Mouse (Mus musculus) G1E (cell line): ENCODE measurements at regions not wholly inside any gene's neighbourhood (a gene's known extent, or its start where the extent isn't known, plus 50 kb on each side); places are given as distances from the start of the nearest gene placed in this dataset.

Experiments
- ATAC-seq: 2 replicates; pipeline ENCODE4 v1.8.0; 2016; ENCODE audit warnings: mild to moderate bottlenecking; ENCODE audit not compliant: insufficient number of reproducible peaks, poor library complexity, low FRiP score, severe bottlenecking; ENCODE audit errors: extremely low read depth
- DNase-seq: peaks from one replicate; pipeline ENCODE4 v3.0.0; 2012; ENCODE audit warnings: low spot score
- H3K27me3 ChIP-seq: 2 replicates; pipeline ENCODE4 v1.6.1; 2012; ENCODE audit warnings: mild to moderate bottlenecking, low read length, inconsistent platforms; ENCODE audit not compliant: insufficient read depth
- H3K36me3 ChIP-seq: replicated peaks from 2 replicates; pipeline ENCODE3; 2012; ENCODE audit warnings: mild to moderate bottlenecking, inconsistent platforms
- H3K4me1 ChIP-seq: 2 replicates; pipeline ENCODE4 v1.6.1; 2012; ENCODE audit warnings: low read depth, low read length, inconsistent platforms, mixed read lengths; ENCODE audit not compliant: insufficient read depth
- H3K4me3 ChIP-seq: 2 replicates; pipeline ENCODE4 v1.5.1; 2012; ENCODE audit warnings: low read depth, mild to moderate bottlenecking, inconsistent platforms, low read length, moderate library complexity, mixed read lengths
- H3K9me3 ChIP-seq: replicated peaks from 2 replicates; pipeline ENCODE4 v1.6.1; 2012; ENCODE audit warnings: inconsistent platforms
- CTCF ChIP-seq: IDR thresholded peaks from 2 replicates; pipeline ENCODE4 v1.5.1; 2012; ENCODE audit warnings: low read depth, low read length, inconsistent platforms, mixed read lengths
- GATA1 ChIP-seq: IDR thresholded peaks from 2 replicates; pipeline ENCODE4 v1.6.1; 2012; ENCODE audit warnings: borderline replicate concordance, low read length, inconsistent platforms, mixed read lengths
- GATA2 ChIP-seq: IDR thresholded peaks from 2 replicates; pipeline ENCODE4 v1.6.1; 2012; ENCODE audit warnings: low read depth, low read length, inconsistent platforms, borderline replicate concordance
- POLR2AphosphoS5 ChIP-seq: IDR thresholded peaks from 2 replicates; pipeline ENCODE4 v1.6.1; 2012; ENCODE audit warnings: low read depth, low read length, inconsistent platforms; ENCODE audit not compliant: insufficient replicate concordance
- TAL1 ChIP-seq: conservative IDR thresholded peaks from 2 replicates; pipeline ENCODE4 v1.6.1; 2012; ENCODE audit warnings: low read depth, low read length, inconsistent platforms, mixed read lengths

DNA sequence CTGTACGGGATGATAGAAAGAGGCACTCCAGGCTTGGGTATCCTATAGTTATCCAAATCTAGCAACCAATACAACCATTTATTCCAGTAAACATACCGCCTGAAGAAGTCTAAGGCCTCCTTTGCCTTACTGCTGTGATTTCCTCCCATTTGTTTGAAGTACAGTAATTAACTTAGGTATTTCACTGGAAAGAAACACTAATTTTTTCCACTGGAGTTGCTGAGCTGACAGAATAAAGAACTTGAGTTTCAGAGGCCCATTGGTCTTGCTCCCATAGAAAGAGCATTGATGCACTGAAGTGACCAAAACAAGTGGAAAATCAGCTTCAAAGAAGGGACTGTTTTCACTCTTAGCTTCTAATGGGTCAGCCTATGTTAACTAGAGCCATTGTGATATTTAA is 1100.8 kb upstream of the Gm7489 start:
- no peak for DNase-seq
- Histone ChIP-seq H3K4me3 (no peak overlapping the region), H3K9me3 (no peaks in the 10 kb centered on the region), H3K36me3 (no peaks in the 10 kb centered on the region), H3K27me3 (no peaks in the 10 kb centered on the region), H3K4me1 (no peaks in the 10 kb centered on the region)
- TF ChIP-seq TAL1 = no peak
- no peak for TF ChIP-seq GATA2
- no peak for TF ChIP-seq CTCF
- TF ChIP-seq GATA1 = no peak
- no peak for TF ChIP-seq POLR2AphosphoS5
- no peak for ATAC-seq

DNA sequence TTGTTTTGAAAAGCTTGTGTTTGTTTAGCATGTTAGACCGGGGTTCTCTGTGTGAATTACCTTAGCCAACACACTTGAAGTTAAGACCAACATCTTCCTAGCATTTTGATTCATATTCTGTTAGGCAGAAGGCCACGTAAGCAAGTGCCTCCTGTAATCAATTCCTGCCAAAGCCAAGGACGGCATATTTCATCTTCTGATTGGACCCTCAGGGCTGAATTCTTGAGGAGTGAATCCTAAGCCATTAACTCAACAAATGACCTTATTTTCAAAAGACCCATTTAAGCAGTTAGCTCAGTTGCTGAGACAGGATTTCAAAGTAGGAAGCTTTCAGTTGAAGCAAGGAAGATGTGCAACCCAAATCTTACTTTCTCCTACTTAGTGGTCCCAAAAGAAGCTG is 1099.5 kb upstream of the Gm7489 start:
- H3K4me3 ChIP-seq = no peak overlapping the region
- no peaks in the 10 kb centered on the region for H3K36me3 ChIP-seq
- H3K9me3 ChIP-seq = no peaks in the 10 kb centered on the region
- ATAC-seq (no peak), DNase-seq (no peak)
- H3K4me1 ChIP-seq = no peaks in the 10 kb centered on the region
- no peak for TF ChIP-seq GATA2
- no peak for TF ChIP-seq CTCF
- TF ChIP-seq POLR2AphosphoS5 = no peak
- no peak for TF ChIP-seq TAL1
- TF ChIP-seq GATA1 = no peak
- H3K27me3 ChIP-seq = no peaks in the 10 kb centered on the region

DNA sequence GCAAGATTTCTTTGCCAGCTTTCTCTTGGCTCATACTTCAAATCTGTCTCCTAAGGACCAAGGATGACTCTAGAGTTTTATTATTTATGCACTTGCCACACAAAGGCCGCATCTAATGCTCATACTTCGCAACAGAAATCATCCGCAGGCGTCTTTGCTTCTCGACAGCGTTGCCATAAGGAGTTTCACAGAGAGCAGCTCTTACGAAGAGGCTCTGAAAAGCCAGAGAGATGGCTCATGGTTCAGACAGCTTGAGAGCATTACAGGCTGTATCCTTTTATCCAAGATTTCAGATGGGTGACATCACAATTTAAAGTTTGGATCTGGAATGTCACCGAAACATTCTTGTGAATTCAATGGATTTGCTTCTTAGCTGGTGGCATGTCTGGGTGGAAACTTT is 1098.7 kb upstream of the Gm7489 start:
- Histone ChIP-seq H3K4me1 (no peaks in the 10 kb centered on the region), H3K27me3 (no peaks in the 10 kb centered on the region), H3K36me3 (no peaks in the 10 kb centered on the region), H3K9me3 (no peaks in the 10 kb centered on the region), H3K4me3 (no peak overlapping the region)
- no peak for TF ChIP-seq TAL1
- no peak for TF ChIP-seq POLR2AphosphoS5
- TF ChIP-seq GATA1 = no peak
- TF ChIP-seq CTCF = no peak
- TF ChIP-seq GATA2 = no peak
- ATAC-seq (no peak), DNase-seq (no peak)

DNA sequence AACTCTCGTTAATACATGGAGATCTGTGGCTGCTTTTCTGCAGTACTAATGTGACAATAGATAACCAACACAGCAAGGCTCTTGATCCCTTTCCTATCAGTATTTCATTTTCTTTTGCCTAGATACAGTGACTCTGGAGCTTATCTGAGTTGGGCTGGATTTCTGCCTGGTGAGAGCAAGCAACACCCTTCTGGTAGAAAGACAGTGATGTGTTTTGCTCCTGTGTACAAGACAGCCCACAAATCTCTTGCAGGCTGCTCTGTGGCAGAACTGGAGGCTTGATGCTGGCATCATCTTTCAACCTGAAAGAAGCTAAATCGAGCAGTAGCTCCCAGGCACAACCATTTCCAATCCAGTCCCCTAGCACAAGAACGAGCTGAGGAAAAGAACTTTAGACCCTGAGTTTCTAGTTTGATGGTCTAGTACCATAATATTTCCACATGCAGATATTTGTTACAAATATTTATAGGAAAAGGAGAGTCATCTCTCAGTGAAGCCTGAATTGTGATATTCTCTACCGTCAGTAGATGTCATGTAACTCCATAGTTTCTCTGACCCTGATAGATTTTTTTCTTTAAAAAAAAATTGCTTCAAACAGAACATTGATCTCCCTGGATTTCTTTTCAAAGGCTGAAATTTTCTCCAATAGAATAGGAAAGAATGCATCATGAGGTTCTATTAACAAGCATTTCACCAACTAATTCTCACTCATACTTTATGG is 1079.1 kb upstream of the Gm7489 start:
- H3K4me1 ChIP-seq = no peaks in the 10 kb centered on the region
- ATAC-seq = no peak
- no peaks in the 10 kb centered on the region for H3K36me3 ChIP-seq
- DNase-seq = no peak
- H3K4me3 ChIP-seq = no peak overlapping the region
- no peaks in the 10 kb centered on the region for H3K27me3 ChIP-seq
- TF ChIP-seq GATA2 = no peak
- no peak for TF ChIP-seq CTCF
- no peak for TF ChIP-seq POLR2AphosphoS5
- TF ChIP-seq GATA1 = no peak
- no peak for TF ChIP-seq TAL1
- H3K9me3 ChIP-seq = no peaks in the 10 kb centered on the region

DNA sequence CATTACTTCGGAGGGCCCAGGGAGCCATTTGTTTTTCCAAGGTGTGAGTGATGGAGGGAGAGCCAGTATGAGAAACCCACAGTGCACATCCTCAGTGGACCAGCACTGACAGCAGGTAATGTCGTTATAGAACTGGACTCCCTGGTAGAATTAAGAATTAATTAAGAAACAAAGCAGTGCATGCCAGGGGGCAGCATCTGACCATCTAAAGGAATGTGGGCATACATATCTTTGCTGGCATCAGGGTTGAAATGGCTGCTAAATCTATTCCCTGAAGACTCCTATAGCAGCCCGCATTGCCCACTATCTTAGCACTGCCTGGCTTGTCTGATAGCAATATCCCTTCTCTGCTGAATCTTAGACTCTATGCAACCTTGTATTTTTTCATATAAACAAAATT is 1076.1 kb upstream of the Gm7489 start:
- H3K27me3 ChIP-seq = no peaks in the 10 kb centered on the region
- TF ChIP-seq TAL1 (no peak), POLR2AphosphoS5 (no peak), CTCF (no peak)
- H3K9me3 ChIP-seq = no peaks in the 10 kb centered on the region
- ATAC-seq (no peak), DNase-seq (no peak)
- H3K36me3 ChIP-seq = no peaks in the 10 kb centered on the region
- no peak overlapping the region for H3K4me3 ChIP-seq
- no peaks in the 10 kb centered on the region for H3K4me1 ChIP-seq

DNA sequence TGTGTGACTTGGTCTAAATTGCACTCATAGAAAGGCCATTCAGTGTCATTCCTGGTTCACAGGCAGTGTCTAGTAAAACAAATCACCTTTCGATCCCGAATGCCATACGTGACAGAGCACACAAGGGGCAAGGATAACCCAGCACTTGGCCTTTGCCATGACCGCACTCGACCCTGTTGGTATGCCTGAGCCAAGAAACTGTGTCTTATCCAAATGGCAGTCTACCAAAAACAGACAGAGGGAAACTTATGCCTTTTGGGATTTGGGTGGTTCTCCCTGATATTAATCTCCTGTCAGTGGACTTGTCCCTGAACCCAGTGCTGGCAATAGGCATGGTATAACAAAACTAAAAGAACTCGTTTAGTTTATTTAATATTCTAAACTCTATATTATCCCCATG is 1063.9 kb upstream of the Gm7489 start:
- Histone ChIP-seq H3K4me1 (no peaks in the 10 kb centered on the region), H3K9me3 (no peaks in the 10 kb centered on the region), H3K4me3 (no peak overlapping the region), H3K27me3 (no peaks in the 10 kb centered on the region; the same call in 1 of the 2 replicates), H3K36me3 (no peaks in the 10 kb centered on the region)
- DNase-seq (no peak), ATAC-seq (no peak)
- TF ChIP-seq CTCF (no peak), POLR2AphosphoS5 (no peak), TAL1 (no peak), GATA1 (no peak), GATA2 (no peak)

DNA sequence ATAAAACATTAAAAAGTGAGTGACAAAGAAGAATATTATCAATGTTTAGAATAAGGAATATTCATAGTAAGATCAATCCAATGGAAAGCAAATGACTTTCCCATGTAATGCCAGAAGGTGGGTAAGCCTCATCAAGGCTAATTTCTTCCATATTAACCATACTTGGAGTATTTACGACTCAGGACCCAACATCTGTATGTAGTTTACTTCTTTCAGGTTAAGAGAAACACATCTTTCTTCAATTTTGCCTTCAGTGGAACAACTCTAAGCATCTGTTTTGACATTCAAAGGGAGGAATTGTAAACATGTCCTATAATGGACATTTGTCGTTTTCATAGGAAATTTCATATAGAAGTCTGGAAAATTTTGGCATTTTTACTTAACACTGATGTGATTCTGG is 1047.8 kb upstream of the Gm7489 start:
- Histone ChIP-seq H3K36me3 (no peaks in the 10 kb centered on the region), H3K4me3 (no peak overlapping the region), H3K9me3 (no peaks in the 10 kb centered on the region), H3K27me3 (no peaks in the 10 kb centered on the region), H3K4me1 (no peaks in the 10 kb centered on the region)
- no peak for ATAC-seq
- no peak for TF ChIP-seq GATA1
- no peak for TF ChIP-seq GATA2
- no peak for TF ChIP-seq POLR2AphosphoS5
- no peak for DNase-seq
